Mouse (Mus musculus) gastrocnemius, postnatal 25 days (tissue): ENCODE results near the gene Gm16503. TPM values are rescaled to one million over a fixed set of nuclear protein-coding genes. Genes with fewer than 3 reads are reported as not detected.

Source experiments
- total RNA-seq, 2 experiments: library from RNA; stranded (reverse); gene quantifications; 1 replicate in 1 of 2; 2 replicates in 1 of 2; pipeline ENCODE4 v1.2.3; 2021

Gene Gm16503
- total RNA-seq, 2 experiments from 2014 or later = 0.15 to 0.19 TPM

Other genes with a start within 250 kb of the Gm16503 start
- not detected for gene Zfp988, start 234.5 kb upstream of the Gm16503 start, total RNA-seq
- not detected for gene Zfp978, start 178.9 kb upstream of the Gm16503 start, total RNA-seq
- gene Zfp982, start 47.8 kb upstream of the Gm16503 start, total RNA-seq = 1 to 10 TPM; 2.9 to 5.0 TPM
- gene Zfp985, start 13.1 kb downstream of the Gm16503 start, total RNA-seq = not detected
- gene Zfp979, start 102.3 kb downstream of the Gm16503 start, total RNA-seq = 1 to 10 TPM; 1.2 to 1.7 TPM
- not detected for gene Zfp534, start 162.3 kb downstream of the Gm16503 start, total RNA-seq